Mouse (Mus musculus): Measurements from ENCODE around the gene Rbm45. TPM values are rescaled to one million over a fixed set of nuclear protein-coding genes. Genes with fewer than 3 reads are reported as not detected.

Rbm45 gene
- 42.2 and 47.0 TPM in 2 replicates for polyA plus RNA-seq (2011; ENCODE audit: insufficient read length, low read depth, missing spikeins)

DNA sequence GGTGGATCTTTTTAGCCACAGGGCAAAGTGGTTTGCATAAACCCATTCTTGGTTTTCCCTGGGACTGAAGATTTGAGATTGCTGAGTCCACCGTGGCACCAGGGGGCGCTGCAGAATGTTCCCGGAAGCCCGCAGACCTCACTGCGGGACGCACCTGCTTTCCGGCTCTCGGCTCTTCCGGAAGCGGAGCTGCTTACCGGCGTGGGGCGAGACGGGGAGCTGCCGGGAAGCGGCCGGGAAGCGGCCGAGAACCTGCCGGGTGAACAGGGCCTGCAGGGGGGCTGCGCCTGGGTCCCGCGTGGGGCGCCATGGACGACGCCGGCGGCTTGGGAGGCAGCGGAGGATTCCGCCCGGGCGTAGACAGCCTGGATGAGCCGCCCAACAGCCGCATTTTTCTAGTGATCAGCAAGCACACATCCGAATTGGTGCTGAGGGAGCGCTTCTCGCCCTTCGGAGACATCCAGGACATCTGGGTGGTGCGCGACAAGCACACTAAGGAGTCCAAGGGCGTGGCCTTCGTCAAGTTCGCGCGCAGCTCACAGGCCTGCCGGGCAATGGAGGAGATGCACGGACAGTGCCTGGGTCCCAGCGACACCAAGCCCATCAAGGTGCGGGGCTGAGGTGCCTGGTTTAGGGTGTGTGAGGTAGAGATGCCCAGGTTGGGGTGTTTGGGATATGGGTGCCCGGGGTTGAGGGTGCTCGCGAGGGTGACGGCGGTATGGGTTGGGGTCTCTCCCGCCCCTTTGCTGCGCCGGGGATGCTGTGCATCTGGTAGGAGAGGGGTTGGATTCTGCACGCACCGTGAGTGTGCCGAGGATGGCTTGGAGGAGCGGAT, at the start of gene Rbm45:
Gene Rbm45, plus strand, starts transcription at position 164 of the 835 bp plus-strand sequence.
- Histone ChIP-seq H3K4me3 (ENCODE audit: insufficient read depth, low read length) (peak within 1 kb of the TSS; percentile 57), H3K27ac (ENCODE audit: insufficient read depth, low read length) (0 out of 2 replicates have a peak within 1 kb of the TSS, but pooled peaks have one; percentile 3), H3K4me1 (ENCODE audit: control insufficient read depth, insufficient read depth, low read length) (peaks cover 4% of the 10 kb centered on the region)
- TF ChIP-seq POLR2A (IDR thresholded peaks at IDR 0.05; ENCODE audit: low read depth, low read length) (peak; percentile 27), CTCF (IDR thresholded peaks at IDR 0.05; ENCODE audit: borderline replicate concordance, insufficient read depth, low read length) (peak; percentile 71)

DNA sequence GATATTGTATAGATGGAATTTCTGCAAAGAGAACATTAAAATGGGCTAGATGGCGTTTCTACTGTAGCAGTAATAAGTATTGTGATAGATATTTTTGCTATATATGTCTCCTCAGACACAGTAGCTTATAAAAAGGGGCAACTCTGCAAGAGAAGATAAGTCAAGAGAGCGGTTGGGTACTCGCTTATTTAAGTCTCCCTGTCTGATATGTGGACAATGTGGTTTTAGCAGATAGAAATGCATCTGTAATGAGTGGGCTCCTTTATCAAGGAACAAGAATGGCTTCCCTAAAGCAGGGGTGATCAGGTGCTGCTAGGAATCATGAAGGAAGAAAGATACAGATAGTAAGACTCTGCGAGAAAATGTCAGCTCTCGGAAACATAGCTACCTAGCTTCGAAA, 49.4 kb upstream of the Rbm45 start:
- H3K4me1 ChIP-seq (ENCODE audit: control insufficient read depth, insufficient read depth, low read length) = no peaks in the 10 kb centered on the region
- H3K27ac ChIP-seq (ENCODE audit: insufficient read depth, low read length) = no peak overlapping the region
- TF ChIP-seq POLR2A (IDR thresholded peaks at IDR 0.05; ENCODE audit: low read depth, low read length) = no peak
- no peak for TF ChIP-seq CTCF (IDR thresholded peaks at IDR 0.05; ENCODE audit: borderline replicate concordance, insufficient read depth, low read length)
- H3K4me3 ChIP-seq (ENCODE audit: insufficient read depth, low read length) = no peak overlapping the region

DNA sequence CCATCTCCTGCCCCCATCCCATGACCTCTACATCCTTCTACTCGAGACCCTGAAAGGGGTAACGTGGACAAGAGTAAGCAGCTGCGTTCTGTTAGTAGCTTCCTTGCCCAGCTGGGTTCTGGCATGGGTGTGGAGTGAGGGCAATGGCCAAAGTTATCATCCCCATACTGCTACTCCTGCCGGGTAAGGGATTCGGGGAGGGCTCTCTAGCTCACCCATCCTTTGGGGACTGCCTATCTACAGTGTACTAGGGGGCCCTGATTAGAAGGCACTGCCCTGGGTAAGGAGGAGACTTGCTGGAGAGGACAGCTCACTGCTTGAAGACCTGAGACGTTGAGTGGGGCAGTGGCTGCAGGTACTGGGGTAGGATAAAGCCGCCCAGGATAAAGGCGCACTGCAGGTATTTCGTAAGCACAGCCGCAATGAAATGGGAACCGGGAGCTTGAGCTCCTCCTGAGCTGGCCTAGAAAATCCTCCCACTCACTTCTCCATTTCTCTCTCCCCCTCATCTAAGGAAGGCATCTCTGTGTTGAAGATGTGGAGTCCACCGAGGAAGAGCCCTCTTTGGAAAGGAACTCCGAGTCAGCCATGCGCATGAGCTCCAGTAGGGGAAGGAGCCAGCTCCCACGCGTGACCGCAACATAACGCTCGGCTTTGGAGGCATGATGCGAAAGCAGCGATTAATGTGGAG, 46.5 kb upstream of the Rbm45 start:
- Histone ChIP-seq H3K4me3 (ENCODE audit: insufficient read depth, low read length) (no peak overlapping the region), H3K27ac (ENCODE audit: insufficient read depth, low read length) (no peak overlapping the region), H3K4me1 (ENCODE audit: control insufficient read depth, insufficient read depth, low read length) (no peaks in the 10 kb centered on the region)
- TF ChIP-seq POLR2A (IDR thresholded peaks at IDR 0.05; ENCODE audit: low read depth, low read length) (no peak), CTCF (IDR thresholded peaks at IDR 0.05; ENCODE audit: borderline replicate concordance, insufficient read depth, low read length) (no peak)

DNA sequence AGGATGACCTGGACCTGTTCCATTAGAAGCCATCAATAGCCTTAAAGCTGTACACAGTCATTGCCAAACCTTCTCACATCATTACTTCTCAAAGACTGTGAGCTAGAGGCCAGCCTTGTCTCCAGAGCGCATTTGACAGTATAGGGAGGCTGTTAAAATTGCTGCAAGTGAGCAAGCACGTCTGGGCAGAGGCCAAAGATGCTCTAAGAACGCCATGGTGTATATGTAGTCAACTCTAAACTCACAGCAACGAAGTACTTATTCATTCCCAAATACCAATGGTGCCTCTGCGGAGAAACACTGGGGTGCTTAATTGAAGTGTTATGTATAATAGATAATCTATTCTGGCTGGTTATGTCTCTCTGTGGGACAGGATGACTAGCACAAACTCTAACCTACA, 45.3 kb upstream of the Rbm45 start:
- TF ChIP-seq CTCF (IDR thresholded peaks at IDR 0.05; ENCODE audit: borderline replicate concordance, insufficient read depth, low read length) = no peak
- H3K4me3 ChIP-seq (ENCODE audit: insufficient read depth, low read length) = no peak overlapping the region
- H3K27ac ChIP-seq (ENCODE audit: insufficient read depth, low read length) = no peak overlapping the region
- no peaks in the 10 kb centered on the region for H3K4me1 ChIP-seq (ENCODE audit: control insufficient read depth, insufficient read depth, low read length)

DNA sequence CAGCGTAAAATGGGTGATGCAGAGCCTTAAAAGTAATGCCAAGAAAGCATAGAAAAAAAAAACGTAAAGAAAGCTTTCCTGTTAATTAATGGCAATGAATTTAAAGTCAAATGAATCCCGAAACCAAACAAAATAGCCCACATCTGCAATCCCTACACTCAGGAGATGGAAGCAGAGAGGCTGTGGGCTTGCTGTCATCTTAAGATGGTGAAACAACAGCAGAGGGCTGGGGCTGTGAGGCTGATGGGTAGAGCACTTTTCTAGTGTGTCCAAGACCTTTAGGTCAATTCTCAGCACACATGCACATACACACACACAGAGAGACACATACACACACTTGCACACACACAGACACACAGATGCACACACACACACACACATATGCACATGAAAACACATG, 43.6 kb upstream of the Rbm45 start:
- no peak for TF ChIP-seq POLR2A (IDR thresholded peaks at IDR 0.05; ENCODE audit: low read depth, low read length)
- no peak for TF ChIP-seq CTCF (IDR thresholded peaks at IDR 0.05; ENCODE audit: borderline replicate concordance, insufficient read depth, low read length)
- Histone ChIP-seq H3K4me1 (ENCODE audit: control insufficient read depth, insufficient read depth, low read length) (no peaks in the 10 kb centered on the region), H3K27ac (ENCODE audit: insufficient read depth, low read length) (no peak overlapping the region), H3K4me3 (ENCODE audit: insufficient read depth, low read length) (no peak overlapping the region)

DNA sequence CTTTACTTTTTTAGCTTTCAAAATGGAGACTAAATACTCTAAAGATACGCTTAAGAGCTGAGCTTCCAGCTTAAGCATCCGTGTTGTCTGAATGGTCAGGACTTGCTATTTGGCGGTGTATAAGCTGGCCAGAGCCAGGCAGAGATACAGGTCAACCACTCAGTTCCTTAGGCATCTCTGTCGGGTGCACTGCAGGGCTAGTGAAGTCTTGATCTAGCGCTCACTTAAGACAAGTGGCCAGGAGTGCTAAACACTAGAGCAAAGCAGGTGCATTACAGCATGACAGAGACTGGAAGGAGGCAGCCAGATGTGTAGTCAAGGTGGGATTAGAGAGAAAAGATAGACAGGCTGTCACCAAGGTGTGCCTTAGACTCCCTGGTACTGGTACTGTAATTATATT, 39.7 kb upstream of the Rbm45 start:
- Histone ChIP-seq H3K4me1 (ENCODE audit: control insufficient read depth, insufficient read depth, low read length) (no peaks in the 10 kb centered on the region), H3K4me3 (ENCODE audit: insufficient read depth, low read length) (no peak overlapping the region), H3K27ac (ENCODE audit: insufficient read depth, low read length) (no peak overlapping the region)
- TF ChIP-seq POLR2A (IDR thresholded peaks at IDR 0.05; ENCODE audit: low read depth, low read length) (no peak), CTCF (IDR thresholded peaks at IDR 0.05; ENCODE audit: borderline replicate concordance, insufficient read depth, low read length) (no peak)

DNA sequence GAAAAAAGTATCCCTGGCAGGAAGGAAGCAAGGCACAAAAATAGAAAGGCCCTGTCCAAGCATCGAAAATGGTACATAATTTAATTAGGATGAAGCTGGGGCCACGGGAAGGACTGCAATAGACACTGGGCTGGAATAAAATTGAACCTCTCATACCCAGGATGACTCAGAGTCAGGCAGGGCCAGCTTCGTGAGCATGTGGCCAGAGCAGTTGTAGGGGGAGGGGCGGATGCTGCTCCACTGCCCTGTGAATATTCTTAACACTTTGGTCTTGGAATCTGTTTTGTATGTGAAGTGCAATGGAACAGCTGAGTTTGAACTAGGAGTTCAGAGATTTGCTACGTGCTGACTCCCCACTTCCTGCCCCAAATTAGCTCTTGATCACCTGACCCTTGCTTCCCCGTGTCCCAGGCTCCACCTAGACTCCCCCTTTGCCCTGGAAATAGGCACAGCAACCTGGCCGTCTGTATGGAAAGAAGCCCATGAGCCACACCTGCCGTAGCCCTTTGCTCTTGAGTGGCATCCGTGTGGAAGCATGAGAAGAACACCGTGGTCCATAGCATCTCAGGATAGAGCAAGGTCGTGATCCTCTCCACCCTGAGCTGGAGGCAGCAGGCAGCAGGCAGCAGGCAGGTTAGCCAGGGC, 37.5 kb upstream of the Rbm45 start:
- no peak for TF ChIP-seq CTCF (IDR thresholded peaks at IDR 0.05; ENCODE audit: borderline replicate concordance, insufficient read depth, low read length)
- TF ChIP-seq POLR2A (IDR thresholded peaks at IDR 0.05; ENCODE audit: low read depth, low read length) = no peak
- no peaks in the 10 kb centered on the region for H3K4me1 ChIP-seq (ENCODE audit: control insufficient read depth, insufficient read depth, low read length)
- no peak overlapping the region for H3K27ac ChIP-seq (ENCODE audit: insufficient read depth, low read length)
- no peak overlapping the region for H3K4me3 ChIP-seq (ENCODE audit: insufficient read depth, low read length)

DNA sequence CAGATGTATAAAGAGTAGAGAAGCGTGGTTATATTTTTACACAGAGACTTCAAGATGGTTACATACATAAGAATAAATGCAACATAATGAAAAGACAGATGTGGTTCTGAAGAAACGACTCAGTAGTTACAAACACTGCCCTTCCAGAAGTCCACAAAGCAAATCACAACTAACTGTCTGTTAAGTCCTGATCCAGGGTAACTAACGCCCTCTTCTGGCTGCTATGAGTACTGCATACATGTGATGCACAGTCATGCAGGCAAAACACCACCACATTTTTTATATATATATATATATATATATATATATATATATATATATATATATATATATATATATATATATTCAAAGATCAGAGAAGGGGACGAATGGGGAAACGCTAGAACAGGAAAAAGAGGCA, 35.2 kb upstream of the Rbm45 start:
- H3K4me1 ChIP-seq (ENCODE audit: control insufficient read depth, insufficient read depth, low read length) = no peaks in the 10 kb centered on the region
- no peak for TF ChIP-seq CTCF (IDR thresholded peaks at IDR 0.05; ENCODE audit: borderline replicate concordance, insufficient read depth, low read length)
- no peak for TF ChIP-seq POLR2A (IDR thresholded peaks at IDR 0.05; ENCODE audit: low read depth, low read length)
- no peak overlapping the region for H3K4me3 ChIP-seq (ENCODE audit: insufficient read depth, low read length)
- H3K27ac ChIP-seq (ENCODE audit: insufficient read depth, low read length) = no peak overlapping the region

DNA sequence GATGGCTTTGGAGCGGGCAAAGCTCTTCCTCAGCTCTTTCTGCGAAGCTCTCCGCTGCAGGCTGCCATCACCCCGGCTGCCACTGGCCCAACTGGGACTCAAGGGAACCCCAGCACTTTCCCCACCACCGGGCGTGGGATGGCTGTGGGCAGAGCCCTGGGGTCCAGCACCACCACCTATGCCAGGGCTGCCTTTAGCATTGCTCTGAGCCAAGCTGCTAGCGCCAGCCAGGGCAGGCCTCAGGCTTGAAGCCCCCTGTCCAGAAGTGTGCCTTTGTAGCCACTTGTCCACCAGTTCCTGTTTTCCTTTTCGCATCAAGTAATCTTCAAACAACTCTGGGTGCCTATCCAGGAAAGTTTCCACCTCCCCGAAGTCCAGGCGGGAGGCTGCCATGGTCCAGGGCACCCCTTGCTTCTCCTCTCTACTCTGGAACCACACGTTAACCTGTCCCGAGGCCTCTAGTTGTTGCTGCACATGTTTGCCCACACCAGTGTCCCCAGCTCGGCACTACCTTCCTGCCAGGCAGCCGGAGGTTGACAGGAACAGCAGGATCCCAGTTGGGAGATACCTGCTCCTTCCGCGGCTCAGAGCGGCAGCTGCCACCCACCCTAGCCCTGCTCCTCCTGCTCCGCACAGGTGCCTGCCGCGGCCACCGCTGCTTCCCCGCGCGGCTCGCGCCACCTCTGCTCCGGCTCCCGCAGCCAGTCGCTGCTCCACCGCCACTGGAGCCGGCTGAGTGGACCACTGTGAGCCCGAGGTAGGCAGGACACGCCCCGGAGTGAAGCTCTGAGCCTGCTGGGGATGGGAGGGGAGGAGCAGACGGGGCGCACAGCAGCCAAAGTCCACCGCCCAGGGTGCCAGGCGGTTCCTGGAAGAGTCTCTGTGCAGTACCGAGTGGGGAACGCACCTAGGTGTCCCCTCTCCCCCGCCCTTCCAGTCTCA, 31.3 kb upstream of the Rbm45 start, which contains the start of gene Pde11a:
Gene Pde11a, minus strand, starts transcription at position 560 of the 942 bp plus-strand sequence.
- Histone ChIP-seq H3K4me3 (ENCODE audit: insufficient read depth, low read length) (peak within 1 kb of the TSS; percentile 14), H3K4me1 (ENCODE audit: control insufficient read depth, insufficient read depth, low read length) (no peaks in the 10 kb centered on the region), H3K27ac (ENCODE audit: insufficient read depth, low read length) (no peak within 1 kb of the TSS)
- TF ChIP-seq CTCF (IDR thresholded peaks at IDR 0.05; ENCODE audit: borderline replicate concordance, insufficient read depth, low read length) (no peak), POLR2A (IDR thresholded peaks at IDR 0.05; ENCODE audit: low read depth, low read length) (no peak)
